Mouse (Mus musculus) mature B cell (primary cell): ENCODE data around the gene Padi2.

Experiments
- in situ Hi-C: fragments of 300-500 bp; cut with MboI; formaldehyde crosslinking; loops from 2 replicates; pipeline ENCODE4 v1.14.3; 2019

The Padi2 gene

DNA sequence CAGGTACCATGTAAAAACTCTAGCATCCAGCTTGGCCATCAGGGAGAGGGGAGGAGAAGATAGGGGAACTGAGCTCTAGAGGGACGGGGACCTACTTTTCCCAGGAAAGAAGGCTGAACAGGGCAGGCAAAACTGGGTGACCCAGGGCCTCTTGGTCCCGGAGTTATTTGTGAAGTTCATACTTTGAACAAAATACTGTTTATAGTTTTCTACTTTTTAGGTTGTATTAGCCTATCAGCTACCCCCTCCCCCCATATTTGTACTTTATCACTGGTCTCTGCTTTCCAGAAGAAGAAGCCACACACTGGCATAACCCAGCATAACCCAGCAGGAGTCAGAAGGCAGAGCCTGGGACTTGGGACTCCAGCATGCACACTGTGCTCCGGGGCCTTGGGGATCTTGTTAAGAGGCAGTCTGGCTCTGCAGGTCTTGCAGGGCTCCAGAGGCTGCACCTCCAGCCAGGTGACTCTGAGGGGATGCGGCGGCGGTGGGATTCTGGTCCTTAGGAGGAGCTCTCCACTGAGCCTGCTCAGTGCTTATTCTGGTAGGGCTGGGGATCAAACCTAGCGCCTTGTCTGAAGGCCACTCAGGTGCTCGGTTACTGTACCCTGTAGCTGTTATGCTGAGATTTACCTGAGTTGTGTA lies 25.0 kb upstream of the Padi2 start:
- in situ Hi-C loops, result no loop called here

DNA sequence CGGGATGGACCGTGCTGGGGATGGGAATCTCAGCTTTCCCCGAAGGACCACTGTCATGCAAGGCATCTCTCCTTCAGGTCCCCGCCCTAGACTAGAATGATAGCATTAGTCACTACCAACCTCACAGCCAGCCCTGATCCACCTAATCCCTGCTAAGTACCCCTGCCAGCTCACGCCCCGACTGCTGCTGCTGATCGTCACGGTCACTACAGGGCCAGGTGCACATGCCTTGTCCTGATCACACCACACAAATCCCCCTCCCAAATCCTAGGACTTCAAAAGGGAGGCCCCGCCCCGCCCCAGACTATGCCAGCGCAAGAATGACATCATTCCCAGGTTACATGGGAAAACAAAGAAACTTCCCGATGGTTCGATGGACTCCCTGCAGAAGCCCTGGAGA lies 24.4 kb upstream of the Padi2 start:
- in situ Hi-C loops, result no loop called here

- in situ Hi-C loops, result no loop called here
Observed at GRCm38 (mm10) chr4:140882365-140882764, 23.8 kb upstream of the Padi2 start.

GRCm38 (mm10) chr4:140882981-140883380 lies 23.2 kb upstream of the Padi2 start:
- in situ Hi-C loops, result no loop called here

GRCm38 (mm10) chr4:140883852-140884251 lies 22.3 kb upstream of the Padi2 start:
- in situ Hi-C loops, result no loop called here

- in situ Hi-C loops, result no loop called here
Observed at GRCm38 (mm10) chr4:140891525-140892162, 14.5 kb upstream of the Padi2 start.

- in situ Hi-C loops, result no loop called here
Observed at GRCm38 (mm10) chr4:140892163-140892530, 14.0 kb upstream of the Padi2 start.

GRCm38 (mm10) chr4:140904776-140905425 lies 1.2 kb upstream of the Padi2 start:
- in situ Hi-C loops, result loop anchor here (5.0 to 10.0 kb wide), 2 partner anchors 52 to 130 kb away; no protein-coding TSS in a partner anchor

GRCm38 (mm10) chr4:140905426-140905871 lies 695 bp upstream of the Padi2 start:
- in situ Hi-C loops, result loop anchor here (5.0 to 10.0 kb wide), 2 partner anchors 52 to 129 kb away; no protein-coding TSS in a partner anchor

GRCm38 (mm10) chr4:140906827-140907280 lies 710 bp downstream of the Padi2 start:
- in situ Hi-C loops, result loop anchor here (5.0 to 10.0 kb wide), 2 partner anchors 50 to 128 kb away; no protein-coding TSS in a partner anchor

DNA sequence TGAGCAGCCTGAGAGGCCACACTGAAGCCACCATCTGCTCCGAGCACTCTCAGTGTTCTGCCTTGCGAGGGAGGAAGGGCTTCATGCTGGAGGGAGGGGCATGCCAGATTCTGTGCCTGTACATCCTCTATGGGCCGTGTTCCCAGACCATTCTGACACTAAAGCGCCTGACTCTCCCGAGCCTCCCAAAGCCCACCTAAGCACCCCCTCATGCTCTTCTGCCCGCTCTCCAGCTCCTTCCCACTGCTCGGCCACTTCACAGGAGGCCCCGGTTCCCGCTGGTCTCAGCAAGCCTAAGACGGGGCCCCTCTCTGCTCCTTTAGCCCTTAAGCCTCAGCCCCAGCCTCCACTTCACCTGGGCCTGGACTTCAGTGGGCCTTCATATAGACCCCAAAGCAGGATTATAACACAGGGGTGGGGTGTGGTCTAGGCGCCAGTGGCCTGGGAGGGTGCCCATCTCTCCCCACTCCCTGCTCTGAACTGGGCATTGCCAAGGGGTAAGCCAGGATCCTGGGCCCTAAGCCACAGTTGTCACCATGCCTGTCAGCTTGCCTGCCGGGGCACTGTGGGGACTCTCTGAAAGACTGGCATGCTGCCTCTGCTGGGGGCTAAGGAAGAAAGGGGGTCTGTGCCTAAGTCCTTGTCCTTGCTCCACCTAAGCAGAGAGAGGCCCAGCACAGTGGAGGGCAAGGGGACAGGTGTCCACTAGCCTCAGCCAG lies 1.3 kb downstream of the Padi2 start:
- in situ Hi-C loops, result loop anchor here (5.0 to 10.0 kb wide), 2 partner anchors 50 to 127 kb away; no protein-coding TSS in a partner anchor

DNA sequence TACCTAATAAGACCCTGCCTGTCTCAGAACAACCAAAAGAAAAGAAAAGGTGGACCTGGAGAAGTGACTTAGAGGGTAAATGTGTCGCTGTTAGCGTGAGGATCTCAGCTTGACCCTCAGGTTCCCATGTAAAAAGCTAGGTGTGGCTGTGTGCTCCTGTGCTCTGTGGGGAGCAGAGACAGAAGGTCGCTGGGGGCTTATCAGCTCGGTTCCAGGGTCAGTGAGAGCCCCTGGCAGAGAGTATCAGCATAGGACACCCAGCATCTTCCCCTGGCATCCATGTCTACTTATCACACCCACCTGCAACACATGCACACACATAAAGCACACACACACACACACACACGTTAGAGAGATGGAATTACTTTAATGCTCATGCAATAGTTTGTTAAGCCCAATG lies 2.5 kb downstream of the Padi2 start:
- in situ Hi-C loops, result loop anchor here (5.0 to 10.0 kb wide), 2 partner anchors 49 to 126 kb away; no protein-coding TSS in a partner anchor

- in situ Hi-C loops, result loop anchor here (5.0 to 10.0 kb wide), 2 partner anchors 48 to 125 kb away; no protein-coding TSS in a partner anchor
Observed at GRCm38 (mm10) chr4:140909536-140909935, 3.4 kb downstream of the Padi2 start.

- in situ Hi-C loops, result no loop called here
Observed at GRCm38 (mm10) chr4:140910661-140911310, 4.6 kb downstream of the Padi2 start.

DNA sequence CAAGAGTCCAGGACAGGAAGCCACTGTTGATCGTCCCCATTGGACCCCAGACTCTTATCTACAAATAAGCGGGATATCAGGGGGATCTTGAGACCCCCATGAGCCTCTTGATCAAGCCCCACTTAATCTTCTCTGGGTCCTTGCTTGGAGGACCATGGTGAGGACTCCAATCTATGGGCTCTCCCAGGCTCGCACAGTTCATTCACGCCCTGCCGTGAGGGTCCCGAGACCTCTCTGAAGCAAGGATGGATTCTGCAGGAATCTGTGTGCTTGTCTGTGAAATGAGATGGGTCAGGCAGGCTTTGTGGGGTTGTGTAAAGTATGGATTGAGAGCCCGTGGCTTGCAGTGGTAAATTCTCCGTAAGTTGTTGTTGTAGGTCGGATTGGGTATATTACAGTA lies 5.3 kb downstream of the Padi2 start:
- in situ Hi-C loops, result no loop called here

- in situ Hi-C loops, result no loop called here
Observed at GRCm38 (mm10) chr4:140912271-140912833, 6.2 kb downstream of the Padi2 start.

DNA sequence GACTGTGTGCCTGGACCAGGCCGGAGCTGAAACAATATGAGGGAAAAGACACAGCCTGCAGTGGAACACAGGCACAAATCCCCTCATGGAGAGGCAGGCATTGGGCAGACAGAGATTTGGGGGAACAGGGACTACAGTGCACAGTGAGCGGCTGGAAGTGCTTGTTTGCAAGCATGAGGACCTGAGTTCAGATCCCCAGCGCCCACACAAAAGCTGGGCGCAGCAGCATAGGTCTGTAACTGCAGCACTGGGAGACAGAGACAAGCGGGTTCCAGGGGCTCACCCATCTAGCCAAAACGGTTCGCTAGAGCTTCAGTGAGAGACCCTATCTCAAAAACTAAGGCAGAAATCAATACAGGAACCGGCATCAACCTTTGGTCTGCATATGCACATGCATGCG lies 7.4 kb downstream of the Padi2 start:
- in situ Hi-C loops, result no loop called here

DNA sequence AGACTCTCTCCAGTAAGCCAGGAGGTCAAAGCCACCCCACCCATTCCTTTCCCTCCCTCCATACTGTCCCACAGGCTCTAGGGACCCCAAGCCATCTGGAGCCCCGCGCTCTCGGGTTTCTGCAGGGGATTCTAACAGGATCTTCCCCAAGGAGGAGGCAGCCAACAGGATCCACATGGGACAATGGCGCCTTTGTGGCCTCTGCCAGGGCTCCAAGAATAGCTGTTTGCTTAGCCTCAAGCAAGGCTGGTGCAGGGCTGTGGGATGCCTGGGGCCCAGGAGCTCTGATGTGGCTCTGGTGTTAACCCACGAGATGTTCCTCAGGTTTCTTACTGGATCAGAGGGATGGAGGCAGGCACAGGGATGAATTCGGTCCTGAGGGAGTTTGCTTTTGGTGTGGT lies 8.6 kb downstream of the Padi2 start:
- in situ Hi-C loops, result no loop called here

DNA sequence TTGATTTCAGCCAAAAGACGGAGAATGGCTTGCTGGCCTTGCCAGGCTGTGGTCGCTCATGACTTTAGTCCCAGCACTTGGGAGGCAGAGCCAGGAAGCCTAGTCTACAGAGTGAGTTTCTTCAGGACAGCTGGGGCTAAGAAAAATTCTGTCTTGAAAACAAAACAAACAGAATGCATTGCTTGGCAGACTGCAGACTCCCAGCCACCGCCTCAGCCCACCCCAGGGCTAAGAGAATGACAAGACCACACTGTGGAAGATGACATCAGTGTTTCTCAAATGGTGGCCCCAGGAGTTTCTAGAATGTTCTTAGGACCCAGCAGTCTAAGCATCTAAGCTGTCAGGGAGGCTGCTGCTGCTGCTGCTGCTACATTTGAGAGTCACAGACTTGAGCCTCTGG lies 9.1 kb downstream of the Padi2 start:
- in situ Hi-C loops, result no loop called here

- in situ Hi-C loops, result no loop called here
Observed at GRCm38 (mm10) chr4:140916296-140916695, 10.2 kb downstream of the Padi2 start.

DNA sequence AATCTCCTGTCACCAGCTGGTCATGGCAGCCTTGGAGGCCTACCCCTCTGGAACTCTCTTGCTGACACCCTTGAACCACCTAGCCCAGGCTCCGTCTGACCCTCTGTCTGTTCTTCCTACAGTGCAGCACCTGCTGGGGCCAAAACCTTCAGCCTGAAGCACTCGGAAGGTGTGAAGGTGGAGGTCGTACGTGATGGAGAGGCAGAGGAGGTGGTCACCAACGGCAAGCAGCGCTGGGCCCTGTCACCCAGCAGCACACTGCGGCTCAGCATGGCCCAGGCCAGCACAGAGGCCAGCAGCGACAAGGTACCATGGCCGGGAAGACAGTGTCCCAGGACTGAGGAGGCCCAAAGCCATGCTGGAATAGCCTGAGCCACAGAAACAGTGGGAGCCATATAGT lies 11.3 kb downstream of the Padi2 start:
- in situ Hi-C loops, result no loop called here
